Mouse (Mus musculus) retina, adult 2 months (tissue): ENCODE measurements around the gene Gas7.

ENCODE experiments used
- DNase-seq: peaks from one replicate; pipeline ENCODE4 v3.0.0-alpha.2; 2012; ENCODE audit warnings: low read depth, low spot score

Gene Gas7

GRCm38 (mm10) chr11:67654514-67654913, 199.3 kb downstream of the Gas7 start:
- no peak for DNase-seq

GRCm38 (mm10) chr11:67655236-67655959, 200.2 kb downstream of the Gas7 start:
- no peak for DNase-seq

GRCm38 (mm10) chr11:67656366-67656765, 201.1 kb downstream of the Gas7 start:
- DNase-seq: no peak

GRCm38 (mm10) chr11:67656811-67657210, 201.6 kb downstream of the Gas7 start:
- DNase-seq: no peak

GRCm38 (mm10) chr11:67657685-67658382, 202.6 kb downstream of the Gas7 start:
- peak; percentile 64 for DNase-seq

- DNase-seq: no peak
These were observed 206.2 kb downstream of the Gas7 start for GRCm38 (mm10) chr11:67661465-67661864.

GRCm38 (mm10) chr11:67663437-67663836, 208.2 kb downstream of the Gas7 start:
- DNase-seq: no peak

GRCm38 (mm10) chr11:67664261-67664660, 209.0 kb downstream of the Gas7 start:
- no peak for DNase-seq

GRCm38 (mm10) chr11:67664918-67665317, 209.7 kb downstream of the Gas7 start:
- DNase-seq: no peak

GRCm38 (mm10) chr11:67666129-67666528, 210.9 kb downstream of the Gas7 start:
- no peak for DNase-seq

- no peak for DNase-seq
These were observed 212.5 kb downstream of the Gas7 start for GRCm38 (mm10) chr11:67667531-67668332.

- DNase-seq: no peak
These were observed 213.3 kb downstream of the Gas7 start for GRCm38 (mm10) chr11:67668460-67669007.

GRCm38 (mm10) chr11:67670031-67670430, 214.8 kb downstream of the Gas7 start:
- DNase-seq: no peak

- no peak for DNase-seq
These were observed 216.9 kb downstream of the Gas7 start for GRCm38 (mm10) chr11:67672140-67672539.

GRCm38 (mm10) chr11:67675562-67676540, 220.6 kb downstream of the Gas7 start:
- peak; percentile 64 for DNase-seq

GRCm38 (mm10) chr11:67679300-67679699, 224.1 kb downstream of the Gas7 start:
- DNase-seq: no peak

GRCm38 (mm10) chr11:67679930-67680329, 224.7 kb downstream of the Gas7 start:
- DNase-seq: no peak

GRCm38 (mm10) chr11:67681871-67682270, 226.6 kb downstream of the Gas7 start:
- DNase-seq: peak; percentile 74

GRCm38 (mm10) chr11:67686109-67686508, 230.9 kb downstream of the Gas7 start:
- no peak for DNase-seq

- DNase-seq: peak; percentile 71
These were observed 239.6 kb downstream of the Gas7 start, which contains the start of gene Rcvrn for GRCm38 (mm10) chr11:67694703-67695376. Gene Rcvrn (plus strand): TSS chr11:67695326.
